Mouse (Mus musculus): ENCODE data around the gene Cdk12. TPM values are rescaled to one million over a fixed set of nuclear protein-coding genes. Genes with fewer than 3 reads are reported as not detected.

The Cdk12 gene
- total RNA-seq, 2 experiments from 2014 or later = 13.0 to 14.0 TPM

DNA sequence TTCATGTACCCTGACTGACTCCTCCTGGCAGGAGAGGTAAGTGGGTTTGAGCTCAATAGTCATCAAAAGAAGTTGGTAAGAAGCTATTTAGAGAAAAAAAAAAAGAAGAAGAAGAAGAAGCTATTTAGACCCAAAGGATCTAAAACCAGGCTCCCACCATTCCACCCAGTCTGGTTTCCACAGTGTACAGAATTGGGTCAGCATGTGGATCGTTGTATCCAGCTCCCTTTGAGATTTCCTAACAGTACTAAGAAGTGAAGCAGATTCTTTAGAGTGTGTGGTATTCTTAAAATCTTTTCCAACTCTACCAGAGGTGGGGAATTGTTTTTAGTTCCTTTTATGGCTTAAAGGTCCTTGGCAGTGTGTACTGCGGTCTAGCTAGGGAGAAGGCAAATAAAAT is 50.9 kb downstream of the Cdk12 start:
- DNase-seq = no peak

- DNase-seq = no peak
These were observed 58.0 kb downstream of the Cdk12 start for GRCm38 (mm10) chr11:98260706-98261479.

GRCm38 (mm10) chr11:98265039-98265438 is 62.2 kb downstream of the Cdk12 start:
- peak; percentile 25 for DNase-seq

GRCm38 (mm10) chr11:98265891-98266290 is 63.0 kb downstream of the Cdk12 start:
- DNase-seq = no peak

DNA sequence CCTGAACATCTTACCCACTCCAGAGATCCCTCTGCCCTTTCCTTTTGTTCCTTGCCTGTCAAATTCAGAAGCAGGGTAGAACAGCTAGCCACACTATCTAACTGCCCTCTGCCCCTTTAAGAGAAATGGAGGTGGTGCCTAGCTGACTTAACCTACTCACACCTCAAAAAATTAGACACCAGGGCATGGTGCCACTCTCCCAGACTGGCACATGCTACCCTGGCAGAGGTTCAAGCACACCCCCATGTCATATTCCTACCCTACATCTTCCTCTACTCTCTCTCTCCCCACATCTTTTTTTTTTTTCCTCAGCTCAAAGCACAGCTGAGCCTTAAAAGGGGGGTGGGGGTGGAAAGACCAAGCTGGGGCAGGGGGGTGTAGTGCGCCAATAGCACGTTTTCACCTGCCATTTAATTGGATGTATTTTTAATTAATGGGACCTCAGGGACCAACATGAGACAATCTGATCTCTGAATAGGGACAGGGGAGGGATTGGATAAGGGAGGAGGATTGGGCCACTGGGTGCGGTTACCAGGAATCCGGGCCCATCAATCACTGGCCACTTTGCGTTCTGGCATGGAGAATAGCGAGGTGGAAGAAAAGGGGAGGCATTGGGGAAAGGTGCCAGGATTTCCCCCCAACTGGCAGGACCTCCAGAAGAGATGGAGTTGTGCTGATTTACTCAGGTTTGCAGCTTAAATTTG is 64.0 kb downstream of the Cdk12 start:
- no peak for DNase-seq

DNA sequence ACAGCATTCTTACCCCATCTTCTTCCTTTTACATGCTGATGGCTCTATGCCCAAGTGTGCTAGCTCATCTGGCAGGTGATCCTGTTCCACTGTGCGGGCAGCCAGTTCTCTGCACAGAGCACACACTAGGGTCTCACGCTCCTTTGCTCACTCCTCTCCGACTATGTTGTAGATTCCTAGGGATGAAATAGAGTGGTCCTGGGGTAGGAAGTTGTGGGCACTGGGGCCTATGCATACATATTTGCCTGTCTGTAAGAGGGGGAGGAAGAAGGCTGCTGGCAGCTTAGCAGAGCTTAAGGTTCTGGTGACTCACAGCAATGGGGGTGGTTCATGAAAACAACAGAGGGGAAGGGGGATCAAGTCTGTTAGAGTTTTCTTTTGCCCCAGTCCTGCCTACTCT is 67.2 kb downstream of the Cdk12 start:
- no peak for DNase-seq

GRCm38 (mm10) chr11:98270466-98270865 is 67.6 kb downstream of the Cdk12 start:
- DNase-seq = no peak

GRCm38 (mm10) chr11:98283740-98284139 is 80.9 kb downstream of the Cdk12 start:
- DNase-seq = no peak

DNA sequence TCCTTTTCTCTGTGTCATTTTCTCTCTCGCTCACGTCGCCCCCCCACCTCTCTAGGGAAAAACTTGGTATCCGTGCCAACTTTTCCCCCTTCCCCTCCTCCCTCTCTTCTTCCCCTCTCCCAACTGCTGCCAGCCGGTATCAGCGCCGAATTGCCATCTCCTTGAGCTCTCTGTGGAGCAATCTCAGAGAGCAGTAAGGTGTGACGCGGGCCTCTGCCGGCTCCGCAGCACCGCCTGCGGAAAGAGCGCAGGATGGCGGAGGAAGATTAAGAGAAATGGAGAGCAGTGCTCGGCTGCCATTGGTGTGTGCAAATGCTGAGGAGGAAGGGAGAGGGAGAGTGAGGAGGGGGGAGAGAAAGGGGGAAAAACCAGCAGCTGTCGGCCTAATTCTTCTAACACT is 81.4 kb downstream of the Cdk12 start:
- no peak for DNase-seq

GRCm38 (mm10) chr11:98285368-98285767 is 82.5 kb downstream of the Cdk12 start:
- no peak for DNase-seq

- DNase-seq = no peak
These were observed 84.7 kb downstream of the Cdk12 start for GRCm38 (mm10) chr11:98287531-98287930.

GRCm38 (mm10) chr11:98287961-98288360 is 85.1 kb downstream of the Cdk12 start:
- no peak for DNase-seq

DNA sequence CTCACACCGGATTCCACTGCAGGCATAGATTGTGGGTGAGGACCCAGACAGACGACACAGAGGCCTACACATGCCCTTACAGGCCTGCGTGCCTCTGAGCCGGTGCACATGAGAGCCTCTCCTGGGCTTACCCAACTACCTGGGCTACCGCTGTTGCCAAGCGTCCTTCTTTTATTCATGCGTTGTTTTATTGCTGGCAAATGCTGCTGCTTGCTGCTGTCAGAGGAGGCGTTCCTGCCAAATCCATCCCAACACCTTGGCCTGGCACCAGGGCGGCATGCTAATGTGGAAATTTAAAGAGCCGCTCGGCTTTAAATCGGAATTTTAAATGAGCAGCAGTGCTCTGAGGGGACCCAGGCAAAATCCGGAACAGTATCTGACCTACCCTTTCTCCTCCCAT is 87.0 kb downstream of the Cdk12 start:
- no peak for DNase-seq

GRCm38 (mm10) chr11:98290906-98291305 is 88.0 kb downstream of the Cdk12 start:
- no peak for DNase-seq

GRCm38 (mm10) chr11:98293070-98293469 is 90.2 kb downstream of the Cdk12 start:
- DNase-seq = no peak

- DNase-seq = peak; percentile 38
These were observed 91.5 kb downstream of the Cdk12 start for GRCm38 (mm10) chr11:98294188-98295012.

DNA sequence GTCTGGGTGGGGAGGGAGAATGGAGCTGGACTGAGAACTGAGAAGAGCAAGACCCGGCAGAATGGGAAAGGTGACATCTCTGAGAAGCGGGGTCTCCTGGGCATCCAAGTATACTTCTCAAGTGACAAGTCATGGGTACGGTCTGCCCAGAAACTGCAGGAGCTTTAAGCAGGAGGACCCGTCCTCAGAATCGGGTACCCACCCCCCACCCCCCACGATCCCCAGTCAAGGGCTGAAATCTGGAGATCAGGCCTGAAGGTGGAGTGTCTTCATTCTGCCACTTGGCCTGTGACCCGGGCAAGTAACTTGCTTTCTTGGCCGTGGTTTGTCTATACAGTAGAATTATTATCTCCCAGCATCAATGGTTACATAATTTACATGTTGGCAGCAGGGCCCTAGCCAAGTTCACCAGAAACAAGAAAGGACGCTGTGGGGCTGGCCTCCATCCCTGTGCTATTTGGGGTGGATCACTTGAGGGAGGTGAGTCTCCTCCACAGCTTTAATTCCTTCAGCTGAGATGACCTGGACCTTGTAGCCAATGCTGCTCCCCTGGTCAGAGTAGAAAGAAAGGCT is 92.2 kb downstream of the Cdk12 start:
- DNase-seq = no peak

DNA sequence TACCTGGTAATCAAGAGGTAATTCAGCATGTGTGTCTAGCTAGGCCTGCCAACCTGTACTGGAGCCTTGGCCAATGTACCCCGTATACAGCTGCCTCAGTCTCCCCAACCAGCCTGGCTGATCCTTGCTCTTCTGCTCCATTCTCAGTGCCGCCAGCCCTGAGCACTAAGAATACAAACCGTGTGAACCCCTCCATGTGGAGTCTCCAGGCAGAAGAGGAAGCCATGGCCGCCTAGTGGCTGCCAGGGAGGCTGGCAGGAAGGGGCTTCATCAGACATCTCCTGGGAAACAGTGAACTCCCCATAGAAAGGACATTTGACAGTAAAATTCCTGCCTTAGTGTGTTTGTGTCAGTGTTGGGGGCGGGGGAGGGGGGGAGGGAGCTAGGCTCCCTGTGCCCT is 93.4 kb downstream of the Cdk12 start:
- DNase-seq = no peak

- no peak for DNase-seq
These were observed 94.1 kb downstream of the Cdk12 start for GRCm38 (mm10) chr11:98296916-98297315.

- no peak for DNase-seq
These were observed 94.9 kb downstream of the Cdk12 start for GRCm38 (mm10) chr11:98297778-98298177.

DNA sequence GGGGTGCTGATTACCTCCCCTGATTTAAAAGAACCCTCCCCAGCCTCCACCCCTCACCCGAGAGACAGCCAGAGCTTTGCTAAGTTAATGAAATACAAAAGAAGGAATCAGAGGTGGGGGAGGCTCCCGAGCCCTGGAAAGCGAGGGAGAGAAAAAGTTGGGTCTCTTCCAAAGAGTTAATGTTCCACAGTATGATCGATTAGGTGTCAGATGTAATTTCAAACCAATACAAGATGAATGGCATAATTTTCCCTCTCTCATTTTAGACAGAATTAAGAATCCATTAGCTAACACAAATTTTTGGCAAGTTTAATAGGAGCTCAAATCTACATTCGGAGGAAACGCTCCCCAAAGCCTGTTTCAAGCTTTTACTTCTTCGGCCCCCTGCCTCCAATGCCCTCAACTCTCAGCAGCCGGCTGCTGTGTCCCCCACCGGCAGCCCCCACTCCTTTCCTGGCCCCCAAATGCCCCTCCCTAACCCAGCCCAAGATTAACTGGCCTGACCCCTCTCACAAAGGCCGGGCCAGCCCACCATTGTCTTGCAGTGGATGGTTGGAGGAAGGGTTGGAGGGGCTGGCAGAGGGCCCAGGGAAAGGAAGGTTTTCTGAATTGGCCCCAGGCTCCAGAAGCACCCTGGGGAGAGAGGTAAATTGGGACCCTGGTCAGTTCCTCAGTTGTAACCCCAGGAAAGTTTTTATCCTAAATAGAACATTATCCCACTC is 95.8 kb downstream of the Cdk12 start:
- peak; percentile 22 for DNase-seq

GRCm38 (mm10) chr11:98313790-98314323 is 111.0 kb downstream of the Cdk12 start:
- no peak for DNase-seq
